Mouse (Mus musculus) heart, embryonic 16.5 days (tissue): Measurements from ENCODE around the gene Sprr2j-ps. TPM values are rescaled to one million over a fixed set of nuclear protein-coding genes. Genes with fewer than 3 reads are reported as not detected.

Experiments used
- ATAC-seq: fragments of 200-750 bp; cut with Nextera tagmentation; replicated peaks from 2 replicates; pipeline ENCODE4 v1.8.0; 2017; ENCODE audit warnings: moderate number of reproducible peaks; ENCODE audit not compliant: insufficient read depth, low FRiP score; ENCODE audit errors: extremely low read depth
- H3K27ac ChIP-seq: fragments of 300-500 bp; sonication (generic); 2 replicates; pipeline ENCODE4 v1.5.1; 2014; ENCODE audit warnings: mild to moderate bottlenecking, low read length, control low read depth, moderate library complexity
- H3K27me3 ChIP-seq: fragments of 300-500 bp; sonication (generic); 2 replicates; pipeline ENCODE4 v1.6.1; 2014; ENCODE audit warnings: low read length, mixed read lengths; ENCODE audit not compliant: control insufficient read depth, insufficient read depth
- H3K36me3 ChIP-seq: fragments of 300-500 bp; sonication (generic); 2 replicates; pipeline ENCODE4 v1.6.1; 2014; ENCODE audit not compliant: control insufficient read depth, insufficient read depth
- H3K4me1 ChIP-seq: fragments of 300-500 bp; sonication (generic); 2 replicates; pipeline ENCODE4 v1.6.1; 2014; ENCODE audit warnings: low read length, mixed read lengths; ENCODE audit not compliant: control insufficient read depth, insufficient read depth
- H3K4me2 ChIP-seq: fragments of 300-500 bp; sonication (generic); 2 replicates; pipeline ENCODE4 v1.6.1; 2014; ENCODE audit warnings: low read depth, mild to moderate bottlenecking, control low read depth, low read length
- H3K4me3 ChIP-seq: fragments of 300-500 bp; sonication (generic); 2 replicates; pipeline ENCODE4 v1.5.1; 2014; ENCODE audit warnings: mild to moderate bottlenecking, control low read depth, low read length
- H3K9ac ChIP-seq: fragments of 300-500 bp; sonication (generic); 2 replicates; pipeline ENCODE4 v1.6.1; 2014; ENCODE audit warnings: low read length, control low read depth
- H3K9me3 ChIP-seq: fragments of 300-500 bp; sonication (generic); replicated peaks from 2 replicates; pipeline ENCODE4 v1.6.1; 2016; ENCODE audit warnings: low read length; ENCODE audit not compliant: control insufficient read depth
- WGBS: fragments of 180-500 bp; shearing (Covaris S2); extraction: QIAGEN DNeasy Blood & Tissue Kit; methylation state at CpG from one replicate; pipeline ENCODE4 v1.1.7; 2014; 5-methylcytosine and 5-hydroxymethylcytosine counted together
- polyA plus RNA-seq: library from polyadenylated mRNA; unstranded; fragments of >200 nt; fragmentation: Nextera tagmentation; extraction: Ambion mirVana; gene quantifications from 2 replicates; pipeline ENCODE4 v1.2.1, GENCODE M21; 2015

Sprr2j-ps gene
- polyA plus RNA-seq, 1 experiment from 2014 or later = not detected

DNA sequence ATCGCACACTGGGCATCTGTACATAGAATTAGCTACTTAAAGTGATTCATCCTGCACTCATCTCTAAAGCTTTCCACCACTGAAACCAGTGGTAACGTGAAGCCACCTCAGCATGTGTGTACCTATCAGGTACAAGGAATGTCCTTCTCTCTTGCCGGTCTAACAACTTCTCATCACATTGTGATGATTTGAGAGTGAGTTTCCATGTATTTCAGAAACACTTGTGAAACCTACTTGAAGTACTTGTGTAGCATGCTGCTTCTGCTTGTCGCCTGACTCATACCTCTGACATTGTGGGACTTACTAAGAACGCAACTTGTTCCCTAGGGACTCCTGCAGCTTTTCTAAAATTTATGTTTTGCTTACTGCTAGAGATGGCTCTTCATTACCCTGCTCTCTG lies 37.3 kb downstream of the Sprr2j-ps start:
- Histone ChIP-seq H3K27me3 (no peaks in the 10 kb centered on the region), H3K4me2 (no peak overlapping the region), H3K9ac (no peak overlapping the region), H3K27ac (no peak overlapping the region), H3K36me3 (no peaks in the 10 kb centered on the region), H3K9me3 (no peaks in the 10 kb centered on the region), H3K4me1 (no peaks in the 10 kb centered on the region), H3K4me3 (no peak overlapping the region)
- ATAC-seq = no peak
- 56% methylated on average over 5 of the region's 5 CpGs for WGBS

DNA sequence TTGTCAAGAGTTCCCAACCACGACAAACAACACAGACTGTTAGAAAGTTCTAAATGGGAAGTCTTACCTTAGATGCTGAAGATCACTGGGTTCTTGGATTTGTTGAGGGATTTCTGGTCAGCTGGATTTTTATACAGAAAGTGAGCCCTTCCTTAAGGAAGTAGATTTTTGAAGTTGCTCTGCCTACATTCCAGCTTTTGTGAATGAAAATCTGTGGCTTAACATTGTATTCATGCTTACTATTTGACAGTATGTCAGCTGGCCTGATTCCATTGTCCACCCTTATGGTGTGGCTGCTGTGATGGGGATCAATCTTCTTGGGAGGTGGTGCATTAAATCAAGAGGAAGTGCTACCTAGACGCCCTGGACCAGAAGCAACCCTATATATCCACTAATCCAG lies 40.7 kb downstream of the Sprr2j-ps start, which contains the start of gene Sprr3:
Sprr3 (minus strand) TSS at position 101 of the 400 bp plus-strand sequence.
- H3K4me1 ChIP-seq = no peaks in the 10 kb centered on the region
- H3K36me3 ChIP-seq = no peaks in the 10 kb centered on the region
- WGBS = 58% methylated on average over 2 of the region's 2 CpGs
- no peaks in the 10 kb centered on the region for H3K27me3 ChIP-seq
- H3K4me3 ChIP-seq = no peak within 1 kb of the TSS
- no peaks in the 10 kb centered on the region for H3K9me3 ChIP-seq
- no peak for ATAC-seq
- no peak within 1 kb of the TSS for H3K4me2 ChIP-seq
- H3K9ac ChIP-seq = no peak within 1 kb of the TSS
- no peak within 1 kb of the TSS for H3K27ac ChIP-seq

- no peaks in the 10 kb centered on the region for H3K9me3 ChIP-seq
- H3K27ac ChIP-seq = no peak overlapping the region
- no peak for ATAC-seq
- H3K27me3 ChIP-seq = no peaks in the 10 kb centered on the region
- no peak overlapping the region for H3K4me2 ChIP-seq
- H3K4me1 ChIP-seq = no peaks in the 10 kb centered on the region
- 56% methylated on average over 1 of the region's 1 CpGs for WGBS
- no peak overlapping the region for H3K9ac ChIP-seq
- no peak overlapping the region for H3K4me3 ChIP-seq
- H3K36me3 ChIP-seq = no peaks in the 10 kb centered on the region
Measured at GRCm38 (mm10) chr3:92466576-92466975, 48.7 kb downstream of the Sprr2j-ps start.

GRCm38 (mm10) chr3:92467424-92467823 lies 49.5 kb downstream of the Sprr2j-ps start:
- H3K27ac ChIP-seq = no peak overlapping the region
- no peak overlapping the region for H3K4me2 ChIP-seq
- no peaks in the 10 kb centered on the region for H3K9me3 ChIP-seq
- H3K36me3 ChIP-seq = no peaks in the 10 kb centered on the region
- H3K27me3 ChIP-seq = no peaks in the 10 kb centered on the region
- no peak for ATAC-seq
- H3K4me3 ChIP-seq = no peak overlapping the region
- no peak overlapping the region for H3K9ac ChIP-seq
- no peaks in the 10 kb centered on the region for H3K4me1 ChIP-seq

Other genes with a start within 250 kb of the Sprr2j-ps start
- 0.22 and 0.62 TPM in 2 replicates for gene Sprr2a1, start 202.3 kb upstream of the Sprr2j-ps start, polyA plus RNA-seq
- gene Sprr2a2, start 202.2 kb upstream of the Sprr2j-ps start, polyA plus RNA-seq = 26.9 and 58.8 TPM in 2 replicates
- gene Sprr2a3, start 132.7 kb upstream of the Sprr2j-ps start, polyA plus RNA-seq = 1.9 and 3.6 TPM in 2 replicates
- gene Sprr2b, start 101.5 kb upstream of the Sprr2j-ps start, polyA plus RNA-seq = 0.21 TPM in 1 of 2 replicates, not detected in the other
- gene Sprr2d, start 78.9 kb upstream of the Sprr2j-ps start, polyA plus RNA-seq = not detected in 2 replicates
- not detected in 2 replicates for gene Sprr2e, start 65.9 kb upstream of the Sprr2j-ps start, polyA plus RNA-seq
- gene Sprr2f, start 52.9 kb upstream of the Sprr2j-ps start, polyA plus RNA-seq = 0.35 TPM in 1 of 2 replicates, not detected in the other
- gene Sprr2h, start 32.4 kb upstream of the Sprr2j-ps start, polyA plus RNA-seq = not detected in 2 replicates
- gene Sprr2i, start 10.1 kb upstream of the Sprr2j-ps start, polyA plus RNA-seq = not detected in 2 replicates
- gene Gm9774, start 11.3 kb downstream of the Sprr2j-ps start, polyA plus RNA-seq = 3.8 and 18.9 TPM in 2 replicates
- gene Sprr2k, start 14.5 kb downstream of the Sprr2j-ps start, polyA plus RNA-seq = not detected in 2 replicates
- 0.19 TPM in 1 of 2 replicates, not detected in the other for gene Sprr1b, start 20.7 kb downstream of the Sprr2j-ps start, polyA plus RNA-seq
- not detected in 2 replicates for gene Sprr3, start 40.6 kb downstream of the Sprr2j-ps start, polyA plus RNA-seq
- 1.2 and 1.6 TPM in 2 replicates for gene Sprr1a, start 67.8 kb downstream of the Sprr2j-ps start, polyA plus RNA-seq
- gene Sprr4, start 82.4 kb downstream of the Sprr2j-ps start, polyA plus RNA-seq = not detected in 2 replicates
- not detected in 2 replicates for gene 2310046K23Rik, start 116.4 kb downstream of the Sprr2j-ps start, polyA plus RNA-seq
- 0.14 TPM in 1 of 2 replicates, not detected in the other for gene Ivl, start 155.7 kb downstream of the Sprr2j-ps start, polyA plus RNA-seq
- not detected in 2 replicates for gene Smcp, start 170.9 kb downstream of the Sprr2j-ps start, polyA plus RNA-seq
- gene 2210017I01Rik, start 189.4 kb downstream of the Sprr2j-ps start, polyA plus RNA-seq = not detected in 2 replicates
- not detected in 2 replicates for gene Lce6a, start 203.6 kb downstream of the Sprr2j-ps start, polyA plus RNA-seq
- gene Lce1a1, start 230.2 kb downstream of the Sprr2j-ps start, polyA plus RNA-seq = not detected in 2 replicates
- gene Lce1b, start 238.8 kb downstream of the Sprr2j-ps start, polyA plus RNA-seq = not detected in 2 replicates